Mouse (Mus musculus) cerebellum, adult 2 months (tissue): ENCODE data around the gene Taf8. TPM values are rescaled to one million over a fixed set of nuclear protein-coding genes. Genes with fewer than 3 reads are reported as not detected.
A peak's percentile ranks its signal among the peaks of the same experiment; 100 is the strongest.

Experiments used
- DNase-seq, 2 experiments: peaks; one replicate each; pipeline ENCODE4 v3.0.0; 2021
- H3K27ac ChIP-seq: fragments of 200-500 bp; 2 replicates; pipeline ENCODE4 v1.5.1; 2012; ENCODE audit warnings: low read length, control low read depth, inconsistent platforms; ENCODE audit not compliant: insufficient read depth
- H3K27me3 ChIP-seq: fragments of 200-500 bp; 2 replicates; pipeline ENCODE4 v1.6.1; 2012; ENCODE audit warnings: inconsistent platforms, mild to moderate bottlenecking, low read length, moderate library complexity; ENCODE audit not compliant: control insufficient read depth, insufficient read depth
- H3K4me1 ChIP-seq: fragments of 200-500 bp; 2 replicates; pipeline ENCODE4 v1.6.1; 2011; ENCODE audit warnings: low read length; ENCODE audit not compliant: control insufficient read depth, insufficient read depth
- H3K4me3 ChIP-seq: fragments of 200-500 bp; replicated peaks from 2 replicates; pipeline ENCODE3; 2011; ENCODE audit warnings: mild to moderate bottlenecking, low read depth, low read length, control low read depth; ENCODE audit not compliant: insufficient read depth
- CTCF ChIP-seq: fragments of 200-500 bp; IDR thresholded peaks from 2 replicates; pipeline ENCODE4 v1.5.1; 2011; ENCODE audit warnings: low read depth, mild to moderate bottlenecking, control low read depth, low read length, moderate library complexity, borderline replicate concordance; ENCODE audit not compliant: insufficient read depth
- POLR2A ChIP-seq: fragments of 200-500 bp; IDR thresholded peaks from 2 replicates; pipeline ENCODE4 v1.6.1; 2011; ENCODE audit warnings: low read length, control low read depth, borderline replicate concordance; ENCODE audit not compliant: insufficient read depth
- WGBS: fragments of 180-500 bp; shearing (Covaris S2); methylation state at CpG from one replicate; pipeline ENCODE4 v1.1.7; 2018; 5-methylcytosine and 5-hydroxymethylcytosine counted together
- polyA plus RNA-seq: library from polyadenylated mRNA; depleted of rRNA; stranded (reverse); fragments of >200 nt; gene quantifications from 2 replicates; pipeline ENCODE4 v1.2.3, GENCODE M21; 2012; rRNA removed

The Taf8 gene
- polyA plus RNA-seq, 1 experiment: 32.0 TPM

DNA sequence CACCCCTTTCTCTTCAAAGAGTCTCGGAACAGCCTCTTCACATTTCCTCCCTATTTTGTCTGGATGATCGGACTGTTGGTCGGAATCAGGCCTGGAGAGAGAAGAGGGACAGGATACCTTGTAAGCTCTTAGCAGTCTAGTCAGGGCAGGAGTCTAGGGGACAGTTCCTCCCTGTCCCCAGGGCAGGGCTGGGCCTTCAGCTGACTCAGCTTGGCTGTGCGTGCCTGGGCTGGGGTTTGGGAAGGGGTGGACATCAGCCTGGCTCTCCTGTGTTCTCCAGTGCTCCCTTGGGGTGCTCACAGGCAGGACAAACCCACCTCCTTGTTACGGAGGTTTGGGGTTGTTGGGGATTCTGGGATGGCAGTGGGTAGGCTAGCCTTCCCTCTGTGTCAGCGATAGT, 63.5 kb downstream of the Taf8 start:
- 83% methylated on average over 6 of the region's 6 CpGs for WGBS
- peaks cover 3% of the 10 kb centered on the region for H3K4me1 ChIP-seq
- no peak for TF ChIP-seq CTCF
- no peak for TF ChIP-seq POLR2A
- DNase-seq: no peak
- H3K27me3 ChIP-seq: peaks cover 3% of the 10 kb centered on the region; the same call in 1 of the 2 replicates
- no peak overlapping the region for H3K4me3 ChIP-seq
- H3K27ac ChIP-seq: no peak overlapping the region

DNA sequence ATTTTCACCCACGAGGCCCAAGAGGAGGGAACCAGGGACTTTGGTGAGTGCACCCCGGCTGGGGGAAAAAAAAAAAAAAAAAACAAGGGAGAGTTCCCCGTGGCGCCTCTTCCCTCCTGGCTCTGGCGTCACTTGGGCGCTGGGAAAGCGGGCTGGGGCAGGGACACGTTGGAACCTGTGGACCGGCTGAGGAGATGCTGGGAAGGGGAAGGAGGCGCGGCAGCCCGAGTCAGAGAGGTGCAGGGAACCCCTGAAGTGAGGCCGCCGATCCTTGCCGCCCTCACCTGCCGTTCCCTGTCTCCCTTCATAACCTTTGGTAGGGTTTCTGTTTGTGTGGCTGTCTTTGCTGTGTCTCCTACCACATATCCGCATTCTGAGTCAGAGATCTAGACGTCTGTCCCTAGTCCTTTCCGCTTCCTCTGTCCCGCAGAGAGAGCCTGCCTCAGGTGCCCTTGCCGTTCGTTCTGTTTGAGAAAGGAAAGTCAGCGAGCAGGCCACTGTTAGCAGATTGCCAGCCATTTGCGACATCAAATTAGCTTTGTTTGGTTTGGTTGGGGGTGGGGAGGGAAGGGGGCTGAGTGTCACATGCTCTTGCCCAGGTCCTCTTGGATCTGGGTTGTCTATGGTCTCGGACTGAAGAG, 65.1 kb downstream of the Taf8 start, which contains the start of gene 1700001C19Rik:
TSS of gene 1700001C19Rik (minus strand) at position 470 of the 641 bp plus-strand sequence.
- peaks cover 3% of the 10 kb centered on the region for H3K4me1 ChIP-seq
- TF ChIP-seq POLR2A (no peak), CTCF (no peak)
- WGBS: 11% methylated on average over 24 of the region's 25 CpGs

DNA sequence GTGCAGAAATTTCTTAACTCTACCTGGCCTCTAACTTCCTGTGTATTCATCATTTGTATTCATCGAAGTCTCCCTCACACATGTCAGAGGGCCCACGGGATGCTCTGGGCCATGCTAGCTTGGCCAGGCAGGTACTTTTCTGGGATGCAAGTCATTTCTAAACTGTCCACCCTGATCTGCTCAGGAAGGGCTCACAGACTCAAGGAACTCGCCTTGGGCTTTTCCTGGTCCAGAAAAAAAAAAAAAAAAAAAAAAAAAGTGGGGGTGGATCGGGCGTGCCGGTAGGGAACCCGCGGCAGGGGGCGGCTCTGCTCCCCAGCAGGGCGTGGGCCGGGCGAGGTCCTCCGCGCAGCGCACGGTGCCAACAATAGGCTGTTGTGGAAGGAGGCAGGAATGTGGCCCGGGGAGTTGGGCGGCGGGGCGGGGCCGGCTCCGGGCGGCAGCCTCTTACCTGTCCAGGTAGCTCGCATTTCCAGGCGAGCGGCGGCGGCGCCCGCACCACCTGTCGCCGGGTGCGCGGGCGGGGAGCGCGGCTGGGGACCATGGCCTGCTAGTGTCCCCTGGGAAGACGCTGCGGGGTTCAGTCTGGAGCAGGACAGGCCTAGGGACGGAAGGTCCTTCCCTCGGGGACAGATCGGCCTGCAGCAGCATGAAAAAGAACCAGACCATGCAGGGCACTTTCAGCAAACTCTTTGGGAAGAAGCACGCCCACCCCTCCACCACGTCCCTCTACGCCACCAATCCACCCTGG, 65.8 kb downstream of the Taf8 start, which contains the start of gene AI661453:
TSS of gene AI661453 (plus strand) at position 460 of the 751 bp plus-strand sequence.
- Histone ChIP-seq H3K27me3 (peaks cover 3% of the 10 kb centered on the region; the same call in 1 of the 2 replicates), H3K4me3 (peak within 1 kb of the TSS; percentile 11), H3K27ac (no peak within 1 kb of the TSS), H3K4me1 (peaks cover 3% of the 10 kb centered on the region)
- DNase-seq: peak in 1 of 2 experiments; percentile 17
- no peak for TF ChIP-seq CTCF
- TF ChIP-seq POLR2A: no peak
- WGBS: 3% methylated on average over 45 of the region's 45 CpGs

More for the DNA sequence above, 65.1 kb downstream of the Taf8 start, which contains the start of gene 1700001C19Rik:
- DNase-seq: no peak
- Histone ChIP-seq H3K27me3 (peaks cover 3% of the 10 kb centered on the region; the same call in 1 of the 2 replicates), H3K27ac (no peak within 1 kb of the TSS), H3K4me3 (peak within 1 kb of the TSS; percentile 11)

Other genes with a start within 250 kb of the Taf8 start
- 58.8 and 63.7 TPM in 2 replicates for gene Mrps10, start 133.4 kb downstream of the Taf8 start, polyA plus RNA-seq
- 1.9 and 2.0 TPM in 2 replicates for gene Guca1b, start 116.9 kb downstream of the Taf8 start, polyA plus RNA-seq
- 0.21 and 0.25 TPM in 2 replicates for gene Guca1a, start 101.7 kb downstream of the Taf8 start, polyA plus RNA-seq
- gene AI661453, start 65.7 kb downstream of the Taf8 start, polyA plus RNA-seq: 0.11 and 0.13 TPM in 2 replicates
- gene 1700001C19Rik, start 64.9 kb downstream of the Taf8 start, polyA plus RNA-seq: 0.19 and 0.25 TPM in 2 replicates
- 50.5 and 57.3 TPM in 2 replicates for gene Ccnd3, start 2.8 kb upstream of the Taf8 start, polyA plus RNA-seq
- 13.6 and 14.9 TPM in 2 replicates for gene Bysl, start 109.2 kb upstream of the Taf8 start, polyA plus RNA-seq
- 43.7 and 47.1 TPM in 2 replicates for gene Med20, start 109.3 kb upstream of the Taf8 start, polyA plus RNA-seq
- 1.7 and 2.1 TPM in 2 replicates for gene Gm20517, start 109.3 kb upstream of the Taf8 start, polyA plus RNA-seq
- gene Usp49, start 128.4 kb upstream of the Taf8 start, polyA plus RNA-seq: 11.1 and 11.2 TPM in 2 replicates
- gene Tomm6, start 186.1 kb upstream of the Taf8 start, polyA plus RNA-seq: 148 and 167 TPM in 2 replicates
- gene Frs3, start 186.7 kb upstream of the Taf8 start, polyA plus RNA-seq: 46.5 and 51.3 TPM in 2 replicates
- gene Gm21981, start 192.2 kb upstream of the Taf8 start, polyA plus RNA-seq: 6.6 and 7.0 TPM in 2 replicates
- 1.5 and 2.4 TPM in 2 replicates for gene Prickle4, start 192.4 kb upstream of the Taf8 start, polyA plus RNA-seq
- 0.13 and 0.31 TPM in 2 replicates for gene Pgc, start 224.6 kb upstream of the Taf8 start, polyA plus RNA-seq
- gene Tfeb, start 234.7 kb upstream of the Taf8 start, polyA plus RNA-seq: 26.4 and 27.5 TPM in 2 replicates